Mouse (Mus musculus) lung, postnatal 0 days (tissue): ENCODE measurements at regions not wholly inside any gene's neighbourhood (a gene's known extent, or its start where the extent isn't known, plus 50 kb on each side); places are given as distances from the start of the nearest gene placed in this dataset.
A peak's percentile ranks its signal among the peaks of the same experiment; 100 is the strongest.
"Not testable (repeated sequence)": the region's sequence is repeated elsewhere in the genome, so short reads cannot be mapped to it uniquely, and the experiment has no call there.

Source experiments
- ATAC-seq: fragments of 200-750 bp; cut with Nextera tagmentation; 2 replicates; pipeline ENCODE4 v1.8.0; 2017; ENCODE audit warnings: moderate library complexity
- DNase-seq: peaks from one replicate; pipeline ENCODE4 v3.0.0-alpha.2; 2016; ENCODE audit warnings: low spot score
- H3K27ac ChIP-seq: fragments of 300-500 bp; sonication (generic); 2 replicates; pipeline ENCODE4 v1.5.1; 2014; ENCODE audit warnings: antibody characterized with exemption, mild to moderate bottlenecking, low read length, mixed read lengths
- H3K27me3 ChIP-seq: fragments of 300-500 bp; sonication (generic); replicated peaks from 2 replicates; pipeline ENCODE4 v1.6.1; 2014; ENCODE audit warnings: low read length, mixed read lengths; ENCODE audit not compliant: insufficient read depth
- H3K36me3 ChIP-seq: fragments of 300-500 bp; sonication (generic); 2 replicates; pipeline ENCODE4 v1.6.1; 2014; ENCODE audit warnings: low read length, mixed read lengths; ENCODE audit not compliant: insufficient read depth
- H3K4me1 ChIP-seq: fragments of 300-500 bp; sonication (generic); 2 replicates; pipeline ENCODE4 v1.6.1; 2014; ENCODE audit warnings: antibody characterized with exemption, low read depth, low read length, mixed read lengths; ENCODE audit not compliant: insufficient read depth
- H3K4me2 ChIP-seq: fragments of 300-500 bp; sonication (generic); replicated peaks from 2 replicates; pipeline ENCODE4 v1.6.1; 2014; ENCODE audit warnings: low read depth, mild to moderate bottlenecking, low read length, moderate library complexity, mixed read lengths
- H3K4me3 ChIP-seq: fragments of 300-500 bp; sonication (generic); 2 replicates; pipeline ENCODE4 v1.5.1; 2014; ENCODE audit warnings: low read depth, low read length
- H3K9ac ChIP-seq: fragments of 300-500 bp; sonication (generic); replicated peaks from 2 replicates; pipeline ENCODE4 v1.6.1; 2014; ENCODE audit warnings: low read depth, mild to moderate bottlenecking
- H3K9me3 ChIP-seq: fragments of 300-500 bp; sonication (generic); 2 replicates; pipeline ENCODE4 v1.6.1; 2016; ENCODE audit warnings: low read length, mixed read lengths
- CTCF ChIP-seq: IDR thresholded peaks from 2 replicates; pipeline ENCODE4 v1.5.1; 2016; ENCODE audit warnings: antibody characterized with exemption, mild to moderate bottlenecking
- EP300 ChIP-seq: IDR thresholded peaks from 2 replicates; pipeline ENCODE4 v1.6.1; 2016; ENCODE audit warnings: antibody characterized with exemption, mild to moderate bottlenecking, control low read depth
- WGBS: fragments of 180-500 bp; shearing (Covaris S2); extraction: QIAGEN DNeasy Blood & Tissue Kit; methylation state at CpG from one replicate; pipeline ENCODE4 v1.1.7; 2014; 5-methylcytosine and 5-hydroxymethylcytosine counted together

- Histone ChIP-seq H3K27me3 (no peaks in the 10 kb centered on the region), H3K4me3 (no peak overlapping the region), H3K27ac (no peak overlapping the region), H3K9me3 (no peaks in the 10 kb centered on the region), H3K9ac (no peak overlapping the region), H3K4me1 (no peaks in the 10 kb centered on the region), H3K4me2 (no peak overlapping the region), H3K36me3 (no peaks in the 10 kb centered on the region)
- DNase-seq: peak; percentile 27
- WGBS: 50% methylated on average over 5 of the region's 5 CpGs
- TF ChIP-seq EP300: peak; percentile 64
- TF ChIP-seq CTCF: no peak
- ATAC-seq: peak; percentile 33; the same call in 1 of the 2 replicates
Measured at GRCm38 (mm10) chr17:42956588-42956987, 59.8 kb upstream of the Tnfrsf21 start.

- TF ChIP-seq CTCF: no peak
- no peak for TF ChIP-seq EP300
- Histone ChIP-seq H3K9me3 (no peaks in the 10 kb centered on the region), H3K9ac (no peak overlapping the region), H3K27me3 (no peaks in the 10 kb centered on the region), H3K27ac (no peak overlapping the region), H3K4me1 (no peaks in the 10 kb centered on the region), H3K36me3 (no peaks in the 10 kb centered on the region), H3K4me3 (no peak overlapping the region), H3K4me2 (no peak overlapping the region)
- no peak for DNase-seq
- WGBS: 56% methylated on average over 2 of the region's 2 CpGs
- ATAC-seq: no peak
Measured at GRCm38 (mm10) chr17:42954722-42955121, 61.6 kb upstream of the Tnfrsf21 start.

- Histone ChIP-seq H3K9ac (no peak overlapping the region), H3K36me3 (no peaks in the 10 kb centered on the region), H3K27ac (no peak overlapping the region), H3K27me3 (no peaks in the 10 kb centered on the region), H3K4me1 (no peaks in the 10 kb centered on the region), H3K9me3 (no peaks in the 10 kb centered on the region), H3K4me3 (no peak overlapping the region), H3K4me2 (no peak overlapping the region)
- no peak for TF ChIP-seq CTCF
- no peak for TF ChIP-seq EP300
- WGBS: 73% methylated on average over 2 of the region's 2 CpGs
- ATAC-seq (0 out of 2 replicates have a peak, but pooled peaks have one; percentile 10), DNase-seq (no peak)
Measured at GRCm38 (mm10) chr17:42944453-42944852, 68.0 kb upstream of the Cd2ap start.

- peak; percentile 95 for DNase-seq
- peak; percentile 87 for ATAC-seq
- Histone ChIP-seq H3K9me3 (no peaks in the 10 kb centered on the region), H3K36me3 (no peaks in the 10 kb centered on the region), H3K4me1 (no peaks in the 10 kb centered on the region; the same call in 1 of the 2 replicates), H3K9ac (no peak overlapping the region), H3K4me2 (0 out of 2 replicates have a peak overlapping the region, but pooled peaks have one; percentile 14), H3K27ac (no peak overlapping the region), H3K27me3 (no peaks in the 10 kb centered on the region), H3K4me3 (no peak overlapping the region)
- WGBS: 2% methylated on average over 9 of the region's 9 CpGs
- TF ChIP-seq EP300: peak; percentile 58; the same call in 1 of the 2 replicates
- peak; percentile 95 for TF ChIP-seq CTCF
Measured at GRCm38 (mm10) chr17:42943272-42943696, 66.8 kb upstream of the Cd2ap start.

GRCm38 (mm10) chr17:42939476-42939875 is 63.0 kb upstream of the Cd2ap start:
- H3K27me3 ChIP-seq: no peaks in the 10 kb centered on the region
- no peaks in the 10 kb centered on the region for H3K9me3 ChIP-seq
- no peak overlapping the region for H3K9ac ChIP-seq
- 26% methylated on average over 7 of the region's 7 CpGs for WGBS
- no peak for ATAC-seq
- H3K4me3 ChIP-seq: no peak overlapping the region
- DNase-seq: peak; percentile 33
- H3K36me3 ChIP-seq: no peaks in the 10 kb centered on the region
- no peak for TF ChIP-seq CTCF
- no peak for TF ChIP-seq EP300
- H3K4me2 ChIP-seq: no peak overlapping the region
- H3K27ac ChIP-seq: no peak overlapping the region
- H3K4me1 ChIP-seq: no peaks in the 10 kb centered on the region; the same call in 1 of the 2 replicates

GRCm38 (mm10) chr17:42938579-42938978 is 62.1 kb upstream of the Cd2ap start:
- H3K4me3 ChIP-seq: no peak overlapping the region
- H3K4me2 ChIP-seq: no peak overlapping the region
- peak; percentile 55; the same call in 1 of the 2 replicates for ATAC-seq
- TF ChIP-seq EP300 (peak; percentile 41; the same call in 1 of the 2 replicates), CTCF (no peak)
- no peak overlapping the region for H3K27ac ChIP-seq
- DNase-seq: peak; percentile 57
- H3K27me3 ChIP-seq: no peaks in the 10 kb centered on the region
- H3K9me3 ChIP-seq: no peaks in the 10 kb centered on the region
- no peaks in the 10 kb centered on the region for H3K36me3 ChIP-seq
- H3K4me1 ChIP-seq: no peaks in the 10 kb centered on the region; the same call in 1 of the 2 replicates
- WGBS: 13% methylated on average over 1 of the region's 1 CpGs
- H3K9ac ChIP-seq: no peak overlapping the region

GRCm38 (mm10) chr17:42937480-42937879 is 61.0 kb upstream of the Cd2ap start:
- H3K9ac ChIP-seq, H3K36me3 ChIP-seq, ATAC-seq, H3K27me3 ChIP-seq, DNase-seq, H3K4me3 ChIP-seq, H3K27ac ChIP-seq, H3K4me1 ChIP-seq, H3K9me3 ChIP-seq, H3K4me2 ChIP-seq: not testable (repeated sequence)
- WGBS: 80% methylated on average over 3 of the region's 3 CpGs
